Mouse (Mus musculus) limb, embryonic 14.5 days (tissue): ENCODE data around the gene Eif3f. TPM values are rescaled to one million over a fixed set of nuclear protein-coding genes. Genes with fewer than 3 reads are reported as not detected.

ENCODE experiments used
- ATAC-seq: fragments of 200-750 bp; cut with Nextera tagmentation; 2 replicates; pipeline ENCODE4 v1.8.0; 2017; ENCODE audit warnings: low read depth, moderate number of reproducible peaks, moderate TSS enrichment; ENCODE audit not compliant: low FRiP score
- DNase-seq: peaks from one replicate; pipeline ENCODE4 v3.0.0-alpha.2; 2015; ENCODE audit warnings: low spot score
- H3K27ac ChIP-seq: fragments of 300-500 bp; sonication (generic); replicated peaks from 2 replicates; pipeline ENCODE4 v1.5.1; 2014; ENCODE audit warnings: low read depth, mild to moderate bottlenecking, low read length, moderate library complexity, mixed read lengths
- H3K27me3 ChIP-seq: fragments of 300-500 bp; sonication (generic); 2 replicates; pipeline ENCODE4 v1.6.1; 2014; ENCODE audit warnings: low read length, mixed read lengths; ENCODE audit not compliant: control insufficient read depth, insufficient read depth
- H3K36me3 ChIP-seq: fragments of 300-500 bp; sonication (generic); 2 replicates; pipeline ENCODE4 v1.6.1; 2014; ENCODE audit warnings: mild to moderate bottlenecking, low read length, moderate library complexity, mixed read lengths; ENCODE audit not compliant: control insufficient read depth, insufficient read depth
- H3K4me1 ChIP-seq: fragments of 300-500 bp; sonication (generic); 2 replicates; pipeline ENCODE4 v1.6.1; 2014; ENCODE audit warnings: antibody characterized with exemption, low read length, mixed read lengths; ENCODE audit not compliant: control insufficient read depth, insufficient read depth
- H3K4me2 ChIP-seq: fragments of 300-500 bp; sonication (generic); replicated peaks from 2 replicates; pipeline ENCODE4 v1.6.1; 2014; ENCODE audit warnings: low read depth, mild to moderate bottlenecking, low read length, moderate library complexity; ENCODE audit not compliant: severe bottlenecking
- H3K4me3 ChIP-seq: fragments of 300-500 bp; sonication (generic); replicated peaks from 2 replicates; pipeline ENCODE4 v1.5.1; 2014; ENCODE audit warnings: low read length
- H3K9ac ChIP-seq: fragments of 300-500 bp; sonication (generic); 2 replicates; pipeline ENCODE4 v1.6.1; 2014; ENCODE audit warnings: mild to moderate bottlenecking, low read depth, low read length, moderate library complexity; ENCODE audit not compliant: severe bottlenecking
- H3K9me3 ChIP-seq: fragments of 300-500 bp; sonication (generic); 2 replicates; pipeline ENCODE4 v1.6.1; 2016; ENCODE audit warnings: low read length; ENCODE audit not compliant: control insufficient read depth
- POLR2A ChIP-seq: fragments of 200-500 bp; IDR thresholded peaks from 2 replicates; pipeline ENCODE4 v1.8.0; 2012; ENCODE audit warnings: inconsistent platforms, mild to moderate bottlenecking, moderate library complexity, borderline replicate concordance; ENCODE audit not compliant: insufficient read depth, insufficient read length; ENCODE audit errors: extremely low read depth
- WGBS: fragments of 180-500 bp; shearing (Covaris S2); extraction: QIAGEN DNeasy Blood & Tissue Kit; methylation state at CpG from one replicate; pipeline ENCODE4 v1.1.7; 2014; 5-methylcytosine and 5-hydroxymethylcytosine counted together
- polyA plus RNA-seq, 2 experiments: library from polyadenylated mRNA; depleted of rRNA in 1 of 2; stranded (reverse) in 1 of 2; unstranded in 1 of 2; fragments of >200 nt; fragmentation: Nextera tagmentation in 1 of 2; extraction: Ambion mirVana in 1 of 2; gene quantifications; 2 replicates each; pipeline versions ENCODE4 v1.2.1 to v1.2.3; 2012 to 2014

The Eif3f gene
- polyA plus RNA-seq, 2 experiments: 120 to 122 TPM

DNA sequence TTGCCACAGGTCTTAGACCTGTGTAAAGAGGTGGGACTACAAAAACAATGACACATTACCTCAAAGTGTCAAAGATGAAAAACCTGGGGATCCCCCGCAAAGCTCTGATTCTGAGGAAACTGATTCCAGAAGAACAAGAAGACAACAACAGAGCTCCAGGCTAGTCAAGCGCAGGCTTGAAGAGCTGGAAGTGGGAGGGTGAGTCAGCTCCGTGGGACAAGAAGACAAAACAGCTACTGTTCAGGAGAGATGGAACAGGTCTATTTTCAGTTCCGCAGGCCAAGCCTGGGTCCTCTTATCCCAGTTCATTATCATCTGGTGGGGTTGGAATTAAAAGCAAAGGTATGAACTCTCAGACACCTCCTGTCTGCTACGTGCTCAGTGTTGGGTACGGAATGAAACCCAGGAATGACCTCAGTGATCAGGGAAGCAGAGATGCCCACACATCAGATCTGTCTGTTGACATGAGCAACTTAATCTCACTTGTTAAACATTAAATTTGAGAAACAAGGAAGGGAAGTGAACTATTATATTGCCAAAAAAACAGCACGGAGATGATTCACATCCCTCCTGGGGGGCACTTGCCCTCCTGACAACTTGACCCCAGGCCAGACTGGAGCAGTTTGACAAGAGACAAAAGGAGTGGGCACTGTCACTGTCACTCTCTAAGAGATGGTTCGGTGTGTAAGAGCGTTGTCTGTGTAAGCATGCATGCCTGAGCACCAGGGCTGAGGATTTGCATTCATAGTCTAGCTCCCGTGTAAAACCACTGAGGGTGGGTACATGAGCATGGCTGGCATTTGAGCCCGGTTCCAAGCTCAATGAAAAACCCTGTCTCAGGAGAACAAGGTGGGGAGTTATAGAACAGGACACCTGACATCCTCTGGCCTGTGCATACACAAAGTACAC is 5.7 kb upstream of the Eif3f start:
- no peaks in the 10 kb centered on the region for H3K9me3 ChIP-seq
- no peak overlapping the region for H3K4me2 ChIP-seq
- H3K4me3 ChIP-seq: no peak overlapping the region
- no peak for TF ChIP-seq POLR2A
- H3K9ac ChIP-seq: no peak overlapping the region
- no peaks in the 10 kb centered on the region for H3K4me1 ChIP-seq
- DNase-seq (no peak), ATAC-seq (no peak)
- H3K27me3 ChIP-seq: no peaks in the 10 kb centered on the region
- 75% methylated on average over 11 of the region's 11 CpGs for WGBS
- no peaks in the 10 kb centered on the region for H3K36me3 ChIP-seq
- H3K27ac ChIP-seq: no peak overlapping the region

DNA sequence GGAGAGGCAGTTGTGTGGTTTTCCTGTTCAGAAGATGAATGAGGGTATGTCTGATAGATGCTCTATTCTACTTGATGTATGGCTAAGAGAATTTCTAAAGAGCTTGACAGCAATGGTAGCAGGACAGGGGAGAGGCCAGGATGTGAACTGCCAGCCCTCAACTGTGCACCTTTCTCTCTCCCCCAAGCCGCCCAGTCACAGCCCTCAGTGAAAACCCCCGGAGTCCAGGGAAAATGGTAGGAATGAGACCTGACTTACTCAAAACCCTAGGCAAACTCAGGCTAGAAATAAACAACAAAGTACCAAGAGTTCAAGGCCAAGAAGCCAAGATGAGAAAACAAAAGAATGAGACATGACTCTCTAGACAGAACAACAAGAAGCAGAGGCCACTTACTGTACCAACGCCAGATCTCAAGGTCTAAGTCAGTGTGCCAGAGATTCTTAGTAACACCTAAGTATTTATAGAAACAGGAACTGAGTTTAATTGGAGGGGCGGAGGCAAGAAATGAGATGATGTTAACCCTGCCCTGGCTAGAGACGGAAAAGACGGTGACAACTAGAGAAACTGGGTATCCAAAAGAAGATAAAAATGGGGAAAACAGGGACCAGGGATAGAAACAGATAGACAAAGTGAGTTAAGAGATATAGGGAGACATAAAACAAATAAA is 4.4 kb upstream of the Eif3f start, which contains the start of gene Nlrp10:
TSS of gene Nlrp10 (minus strand) at position 453 of the 668 bp plus-strand sequence.
- Histone ChIP-seq H3K4me2 (no peak within 1 kb of the TSS), H3K27me3 (no peaks in the 10 kb centered on the region), H3K4me1 (no peaks in the 10 kb centered on the region), H3K9me3 (no peaks in the 10 kb centered on the region), H3K27ac (no peak within 1 kb of the TSS), H3K36me3 (no peaks in the 10 kb centered on the region), H3K4me3 (no peak within 1 kb of the TSS), H3K9ac (no peak within 1 kb of the TSS)
- no peak for TF ChIP-seq POLR2A
- WGBS: 47% methylated on average over 6 of the region's 6 CpGs
- DNase-seq (no peak), ATAC-seq (no peak)

DNA sequence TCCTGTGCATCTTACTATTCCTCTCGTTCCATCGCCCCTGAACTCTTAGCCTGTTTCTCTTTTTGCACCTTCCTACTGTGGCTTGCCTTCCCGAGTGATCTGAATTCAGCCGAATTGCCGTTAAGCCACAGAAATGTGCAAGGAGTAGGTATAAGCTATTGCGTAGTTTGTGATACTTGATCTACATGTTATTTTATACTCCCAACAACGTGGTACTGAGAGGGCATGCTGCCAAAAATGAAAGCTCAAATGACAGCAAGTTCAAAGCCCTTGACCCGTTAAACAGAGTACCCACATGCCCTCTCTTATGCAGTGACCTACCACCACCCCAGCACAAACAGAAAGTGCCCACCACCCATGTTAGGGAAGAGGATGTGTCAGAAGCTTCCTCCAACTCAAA is 619 bp downstream of the Eif3f start:
- Histone ChIP-seq H3K9ac (peak overlapping the region; percentile 93), H3K36me3 (peaks cover 26% of the 10 kb centered on the region), H3K4me1 (peaks cover 11% of the 10 kb centered on the region), H3K4me2 (peak overlapping the region; percentile 81), H3K9me3 (no peaks in the 10 kb centered on the region), H3K27me3 (no peaks in the 10 kb centered on the region), H3K4me3 (peak overlapping the region; percentile 91), H3K27ac (peak overlapping the region; percentile 72; the same call in 1 of the 2 replicates)
- WGBS: 4% methylated on average over 8 of the region's 8 CpGs
- TF ChIP-seq POLR2A: no peak
- no peak for ATAC-seq
- DNase-seq: no peak

DNA sequence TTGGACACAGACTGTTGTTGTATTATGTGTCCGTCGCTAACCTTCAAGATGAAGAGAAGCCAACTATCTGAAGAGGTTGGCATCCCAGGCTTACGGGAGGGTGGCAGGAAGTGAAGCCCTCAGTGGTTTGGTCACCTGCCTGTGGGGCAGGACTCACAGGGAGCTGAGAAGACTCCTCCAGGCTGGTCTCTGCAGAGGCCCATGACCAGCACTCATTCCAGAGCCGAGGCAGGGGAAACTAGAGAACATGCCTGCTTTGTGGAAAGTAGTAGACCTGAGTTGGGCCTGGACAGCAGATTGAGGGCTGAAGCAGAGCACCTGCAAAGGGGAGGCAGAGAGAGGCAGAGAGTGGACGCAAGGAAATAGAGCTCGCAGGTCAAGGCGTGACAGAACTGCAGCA is 1.2 kb downstream of the Eif3f start:
- no peak overlapping the region; the same call in 1 of the 2 replicates for H3K9ac ChIP-seq
- no peak for ATAC-seq
- WGBS: 88% methylated on average over 7 of the region's 7 CpGs

DNA sequence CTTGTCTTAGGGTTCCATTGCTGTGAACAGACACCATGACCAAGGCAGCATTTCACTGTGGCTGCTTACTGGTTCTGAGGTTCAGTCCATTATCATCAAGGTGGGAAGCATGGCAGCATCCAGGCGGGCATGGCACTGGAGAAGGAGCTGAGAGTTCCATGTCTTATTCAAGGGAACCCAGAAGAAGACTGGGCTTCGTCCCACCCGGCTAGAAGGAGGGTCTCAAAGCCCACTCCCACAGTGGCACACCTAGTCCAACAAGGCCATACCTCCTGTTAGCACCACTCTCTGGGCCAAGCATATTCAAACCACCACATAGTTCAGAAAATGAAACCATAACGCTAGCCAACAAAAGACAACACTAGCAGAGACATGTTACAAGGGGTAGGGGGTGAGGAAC is 2.4 kb downstream of the Eif3f start:
- 91% methylated on average over 4 of the region's 4 CpGs for WGBS
- Histone ChIP-seq H3K36me3 (peaks cover 44% of the 10 kb centered on the region), H3K27me3 (no peaks in the 10 kb centered on the region), H3K27ac (no peak overlapping the region), H3K9ac (no peak overlapping the region), H3K9me3 (no peaks in the 10 kb centered on the region), H3K4me2 (no peak overlapping the region), H3K4me1 (peaks cover 11% of the 10 kb centered on the region), H3K4me3 (no peak overlapping the region)
- no peak for DNase-seq
- no peak for TF ChIP-seq POLR2A
- ATAC-seq: no peak

More for the DNA sequence above, 1.2 kb downstream of the Eif3f start:
- no peaks in the 10 kb centered on the region for H3K27me3 ChIP-seq
- peaks cover 11% of the 10 kb centered on the region for H3K4me1 ChIP-seq
- DNase-seq: no peak
- peak overlapping the region; percentile 81 for H3K4me2 ChIP-seq
- no peaks in the 10 kb centered on the region for H3K9me3 ChIP-seq
- H3K4me3 ChIP-seq: peak overlapping the region; percentile 91
- TF ChIP-seq POLR2A: no peak
- peaks cover 32% of the 10 kb centered on the region for H3K36me3 ChIP-seq
- no peak overlapping the region for H3K27ac ChIP-seq
